Mouse (Mus musculus) cerebellum, adult (tissue): ENCODE data around the gene Acy3.
"Not testable (repeated sequence)": the region's sequence is repeated elsewhere in the genome, so short reads cannot be mapped to it uniquely, and the experiment has no call there.

ENCODE experiments used
- ATAC-seq: cut with Nextera tagmentation; 2 replicates; pipeline ENCODE4 v1.9.2; 2017; ENCODE audit warnings: mild to moderate bottlenecking, moderate library complexity, mixed read lengths; ENCODE audit not compliant: insufficient number of reproducible peaks, low FRiP score, low TSS enrichment

Acy3 gene

DNA sequence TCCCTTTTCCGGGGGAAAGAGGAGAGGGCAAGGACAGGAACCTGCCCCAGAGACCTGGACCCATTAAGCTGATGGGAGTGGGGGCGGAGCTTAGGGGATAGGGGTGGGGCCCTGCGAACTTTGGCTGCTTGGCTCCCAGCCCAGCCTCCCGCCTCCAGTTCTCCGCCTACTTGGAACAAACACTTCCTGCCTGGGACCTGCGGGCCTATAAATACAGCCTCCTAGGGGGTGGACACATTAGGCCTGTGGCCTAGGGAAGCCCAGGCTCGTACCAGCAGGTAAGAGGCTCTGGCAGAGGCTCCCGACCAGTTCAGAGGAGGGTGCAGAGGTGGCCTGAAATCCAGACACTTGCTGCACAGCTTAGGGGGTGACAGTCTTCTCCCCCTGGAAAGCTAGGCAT, at the start of gene Acy3:
TSS of gene Acy3 (plus strand) at position 237 of the 400 bp plus-strand sequence.
- no peak for ATAC-seq

DNA sequence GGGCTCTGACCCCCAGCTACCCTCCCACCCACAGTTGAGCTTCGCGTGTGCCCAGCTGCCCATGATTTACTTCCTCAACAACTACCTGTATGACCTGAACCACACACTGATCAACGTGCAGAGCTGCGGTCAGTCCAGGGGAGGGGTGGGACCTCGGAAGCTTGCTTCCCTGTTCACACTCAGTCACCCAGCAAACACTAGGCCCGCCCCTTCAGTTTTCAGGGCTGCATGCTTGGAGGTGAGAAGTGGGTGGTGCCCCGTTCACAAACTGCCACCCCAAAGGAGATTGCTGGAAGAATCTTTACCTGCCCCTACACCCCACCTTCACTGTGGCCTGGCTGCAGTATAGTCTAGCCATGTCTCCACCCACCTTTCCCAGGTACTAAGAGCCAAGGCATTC, 44.1 kb upstream of the Acy3 start:
- no peak for ATAC-seq

GRCm38 (mm10) chr19:3942986-3943735, 43.2 kb upstream of the Acy3 start:
- ATAC-seq = no peak

- ATAC-seq = no peak
Observed at GRCm38 (mm10) chr19:3945872-3946564, 40.4 kb upstream of the Acy3 start.

- no peak; the same call in 1 of the 2 replicates for ATAC-seq
Observed at GRCm38 (mm10) chr19:3946715-3947114, 39.7 kb upstream of the Acy3 start.

DNA sequence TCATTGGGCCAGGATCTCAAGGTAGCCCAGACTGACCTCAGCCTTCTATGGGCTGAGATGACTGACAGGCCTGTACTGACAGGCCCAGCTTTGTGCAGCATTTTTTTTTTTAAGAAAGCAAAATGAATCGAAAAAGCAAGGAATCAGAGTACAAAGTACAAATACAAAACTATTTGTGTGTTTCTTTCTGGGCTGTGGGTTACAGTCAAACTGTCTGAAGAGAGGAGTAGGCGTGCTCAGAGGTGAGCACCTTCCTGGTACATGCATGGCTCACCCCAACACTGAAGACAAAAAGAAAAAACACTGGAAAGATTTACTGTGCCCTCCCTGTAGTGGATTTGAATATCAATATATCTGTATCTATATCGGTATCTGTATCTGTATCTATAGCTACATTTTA, 38.6 kb upstream of the Acy3 start:
- ATAC-seq = no peak

GRCm38 (mm10) chr19:3948546-3948945, 37.8 kb upstream of the Acy3 start:
- ATAC-seq = no peak

DNA sequence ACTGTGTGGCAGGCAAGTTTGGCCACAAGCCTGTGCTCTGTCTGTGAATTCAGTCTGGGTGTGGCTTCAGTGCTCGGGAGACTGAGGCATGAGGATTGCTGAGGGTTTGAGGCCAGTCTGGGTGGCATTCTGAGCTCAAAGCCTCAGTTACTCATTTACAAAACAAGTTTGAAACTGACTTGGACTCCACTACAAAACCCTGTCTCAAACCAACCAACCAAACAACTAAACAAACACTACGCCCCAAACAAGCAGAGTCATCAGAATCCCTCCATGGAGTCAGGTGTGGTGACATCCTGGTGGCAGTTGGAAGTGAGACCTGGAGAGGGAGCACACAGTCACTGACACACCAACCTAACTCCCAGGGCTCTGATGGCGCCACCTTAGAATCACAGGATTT, 36.0 kb upstream of the Acy3 start:
- no peak for ATAC-seq

- no peak for ATAC-seq
Observed at GRCm38 (mm10) chr19:3951461-3951860, 34.9 kb upstream of the Acy3 start.

- no peak for ATAC-seq
Observed at GRCm38 (mm10) chr19:3952099-3952498, 34.3 kb upstream of the Acy3 start.

- ATAC-seq = no peak
Observed at GRCm38 (mm10) chr19:3955033-3955432, 31.3 kb upstream of the Acy3 start.

- no peak for ATAC-seq
Observed at GRCm38 (mm10) chr19:3955804-3956203, 30.6 kb upstream of the Acy3 start.

- ATAC-seq = not testable (repeated sequence)
Observed at GRCm38 (mm10) chr19:3957296-3958036, 28.9 kb upstream of the Acy3 start.

GRCm38 (mm10) chr19:3958470-3958869, 27.9 kb upstream of the Acy3 start, which contains the start of gene Aldh3b3:
Gene Aldh3b3 (plus strand): TSS chr19:3958645.
- no peak for ATAC-seq

GRCm38 (mm10) chr19:3959030-3959429, 27.3 kb upstream of the Acy3 start:
- ATAC-seq = no peak

- no peak for ATAC-seq
Observed at GRCm38 (mm10) chr19:3960211-3960610, 26.2 kb upstream of the Acy3 start.

GRCm38 (mm10) chr19:3961805-3962204, 24.6 kb upstream of the Acy3 start:
- not testable (repeated sequence) for ATAC-seq

GRCm38 (mm10) chr19:3962469-3962868, 23.9 kb upstream of the Acy3 start:
- no peak for ATAC-seq

GRCm38 (mm10) chr19:3964030-3964429, 22.3 kb upstream of the Acy3 start:
- ATAC-seq = no peak

GRCm38 (mm10) chr19:3966330-3967075, 19.9 kb upstream of the Acy3 start:
- ATAC-seq = no peak
